Mouse (Mus musculus) MEL (cell line): ENCODE data around the gene Dzip1. TPM values are rescaled to one million over a fixed set of nuclear protein-coding genes. Genes with fewer than 3 reads are reported as not detected.
A peak's percentile ranks its signal among the peaks of the same experiment; 100 is the strongest.

Source experiments
- DNase-seq: peaks from one replicate; pipeline ENCODE4 v3.0.0; 2011; ENCODE audit warnings: low read depth, low spot score
- H3K27ac ChIP-seq: 2 replicates; pipeline ENCODE4 v1.5.1; 2012; ENCODE audit warnings: low read depth, mild to moderate bottlenecking, control low read depth, low read length, moderate library complexity; ENCODE audit not compliant: control insufficient read depth
- H3K27me3 ChIP-seq, 2 experiments: fragments of 150-350 bp in 1 of 2; sonication (generic) in 1 of 2; 2 replicates each; pipeline ENCODE4 v1.6.1; 2012; ENCODE audit warnings: low read length in 2 of 2, mild to moderate bottlenecking in 2 of 2, improper control_type of control experiment in 1 of 2, moderate library complexity in 1 of 2; ENCODE audit not compliant: insufficient read depth in 2 of 2, control insufficient read depth in 1 of 2
- H3K36me3 ChIP-seq, 2 experiments: 2 replicates each; pipeline ENCODE4 v1.6.1; 2012 to 2014; ENCODE audit warnings: low read length in 2 of 2, improper control_type of control experiment in 1 of 2, inconsistent platforms in 1 of 2, mild to moderate bottlenecking in 1 of 2; ENCODE audit not compliant: insufficient read depth in 2 of 2, control insufficient read depth in 1 of 2
- H3K4me1 ChIP-seq, 2 experiments: fragments of 150-350 bp in 1 of 2; sonication (generic) in 1 of 2; 2 replicates each; pipeline ENCODE4 v1.6.1; 2012; ENCODE audit warnings: low read length in 2 of 2, improper control_type of control experiment in 1 of 2, mild to moderate bottlenecking in 1 of 2; ENCODE audit not compliant: insufficient read depth in 2 of 2, control insufficient read depth in 1 of 2
- H3K4me3 ChIP-seq, 2 experiments: fragments of 150-350 bp in 1 of 2; sonication (generic) in 1 of 2; 2 replicates each; pipeline ENCODE4 v1.5.1; 2012; ENCODE audit warnings: low read depth in 2 of 2, low read length in 2 of 2, mild to moderate bottlenecking in 2 of 2, moderate library complexity in 2 of 2, control low read depth in 1 of 2, improper control_type of control experiment in 1 of 2; ENCODE audit not compliant: control insufficient read depth in 1 of 2, insufficient read depth in 1 of 2
- H3K79me2 ChIP-seq: 2 replicates; pipeline ENCODE4 v1.6.1; 2012; ENCODE audit warnings: mild to moderate bottlenecking, low read length, moderate library complexity; ENCODE audit not compliant: control insufficient read depth, poor library complexity, insufficient read depth
- H3K9ac ChIP-seq: 2 replicates; pipeline ENCODE4 v1.6.1; 2012; ENCODE audit warnings: low read depth, mild to moderate bottlenecking, control low read depth, low read length, moderate library complexity; ENCODE audit not compliant: control insufficient read depth, poor library complexity, severe bottlenecking
- H3K9me3 ChIP-seq: fragments of 150-350 bp; sonication (generic); replicated peaks from 2 replicates; pipeline ENCODE4 v1.6.1; 2012; ENCODE audit warnings: mild to moderate bottlenecking, low read length, improper control_type of control experiment, moderate library complexity; ENCODE audit not compliant: insufficient read depth
- CHD1 ChIP-seq: IDR thresholded peaks from 2 replicates; pipeline ENCODE4 v1.6.1; 2012; ENCODE audit warnings: low read depth, mild to moderate bottlenecking, inconsistent platforms, low read length, improper control_type of control experiment
- CTCF ChIP-seq, 3 experiments: IDR thresholded peaks in 2 of 3; conservative IDR thresholded peaks in 1 of 3; 2 replicates each; pipeline ENCODE4 v1.5.1; 2011 to 2012; ENCODE audit warnings: low read length in 3 of 3, low read depth in 2 of 3, mild to moderate bottlenecking in 2 of 3, improper control_type of control experiment in 1 of 3, inconsistent platforms in 1 of 3, mixed read lengths in 1 of 3, moderate library complexity in 1 of 3; ENCODE audit not compliant: control insufficient read depth in 1 of 3, insufficient read depth in 1 of 3, poor library complexity in 1 of 3, severe bottlenecking in 1 of 3
- E2F4 ChIP-seq: IDR thresholded peaks from 2 replicates; pipeline ENCODE4 v1.6.1; 2011; ENCODE audit warnings: low read depth, low read length, improper control_type of control experiment, borderline replicate concordance
- ELF1 ChIP-seq: IDR thresholded peaks from 2 replicates; pipeline ENCODE4 v1.6.1; 2014; ENCODE audit warnings: low read depth, mild to moderate bottlenecking, inconsistent platforms, low read length, improper control_type of control experiment, moderate library complexity
- HCFC1 ChIP-seq: IDR thresholded peaks from 2 replicates; pipeline ENCODE4 v1.6.1; 2012; ENCODE audit warnings: low read depth, mild to moderate bottlenecking, inconsistent platforms, low read length, improper control_type of control experiment, moderate library complexity
- MAX ChIP-seq: IDR thresholded peaks from 2 replicates; pipeline ENCODE4 v1.6.1; 2011; ENCODE audit warnings: low read length, improper control_type of control experiment
- MXI1 ChIP-seq: IDR thresholded peaks from 2 replicates; pipeline ENCODE4 v1.6.1; 2011; ENCODE audit warnings: mild to moderate bottlenecking, low read depth, low read length, improper control_type of control experiment
- MYB ChIP-seq: IDR thresholded peaks from 2 replicates; pipeline ENCODE4 v1.6.1; 2011; ENCODE audit warnings: mild to moderate bottlenecking, low read depth, low read length, improper control_type of control experiment
- MYC ChIP-seq: IDR thresholded peaks from 2 replicates; pipeline ENCODE4 v1.6.1; 2011; ENCODE audit warnings: low read depth, mild to moderate bottlenecking, low read length, improper control_type of control experiment, moderate library complexity
- NELFE ChIP-seq: IDR thresholded peaks from 2 replicates; pipeline ENCODE4 v1.6.1; 2011; ENCODE audit warnings: low read depth, low read length, improper control_type of control experiment
- NRF1 ChIP-seq: IDR thresholded peaks from 2 replicates; pipeline ENCODE4 v1.6.1; 2014; ENCODE audit warnings: low read depth, mild to moderate bottlenecking, inconsistent platforms, low read length, improper control_type of control experiment, moderate library complexity; ENCODE audit not compliant: poor library complexity, insufficient read depth, severe bottlenecking
- POLR2A ChIP-seq, 2 experiments: IDR thresholded peaks; 2 replicates each; pipeline ENCODE4 v1.6.1; 2011 to 2012; ENCODE audit warnings: low read length in 2 of 2, mild to moderate bottlenecking in 2 of 2, control low read depth in 1 of 2, improper control_type of control experiment in 1 of 2, low read depth in 1 of 2, moderate library complexity in 1 of 2; ENCODE audit not compliant: control insufficient read depth in 1 of 2, insufficient read depth in 1 of 2, poor library complexity in 1 of 2
- POLR2AphosphoS2 ChIP-seq: IDR thresholded peaks from 2 replicates; pipeline ENCODE4 v1.6.1; 2011; ENCODE audit warnings: low read length, improper control_type of control experiment
- RAD21 ChIP-seq: IDR thresholded peaks from 2 replicates; pipeline ENCODE4 v1.6.1; 2011; ENCODE audit warnings: mild to moderate bottlenecking, low read depth, low read length, improper control_type of control experiment
- SIN3A ChIP-seq: IDR thresholded peaks from 2 replicates; pipeline ENCODE4 v1.6.1; 2012; ENCODE audit warnings: low read length, improper control_type of control experiment, inconsistent platforms
- TCF12 ChIP-seq: IDR thresholded peaks from 2 replicates; pipeline ENCODE4 v1.6.1; 2014; ENCODE audit warnings: low read depth, mild to moderate bottlenecking, inconsistent platforms, low read length, improper control_type of control experiment, moderate library complexity
- UBTF ChIP-seq: IDR thresholded peaks from 2 replicates; pipeline ENCODE4 v1.6.1; 2012; ENCODE audit warnings: low read depth, mild to moderate bottlenecking, inconsistent platforms, low read length, improper control_type of control experiment, moderate library complexity, borderline replicate concordance; ENCODE audit not compliant: insufficient read depth
- USF1 ChIP-seq: IDR thresholded peaks from 2 replicates; pipeline ENCODE4 v1.6.1; 2014; ENCODE audit warnings: low read depth, mild to moderate bottlenecking, inconsistent platforms, low read length, improper control_type of control experiment, moderate library complexity
- ZMIZ1 ChIP-seq: IDR thresholded peaks from 2 replicates; pipeline ENCODE4 v1.6.1; 2012; ENCODE audit warnings: low read depth, mild to moderate bottlenecking, inconsistent platforms, low read length, improper control_type of control experiment, moderate library complexity
- polyA plus RNA-seq, 2 experiments: library from polyadenylated mRNA; stranded (reverse) in 1 of 2; unstranded in 1 of 2; fragments of >175 nt in 1 of 2; fragments of >200 nt in 1 of 2; gene quantifications; 2 replicates each; pipeline versions ENCODE4 v1.2.1 to v1.2.4; 2012; ENCODE audit warnings: low replicate concordance in 2 of 2, low read depth in 1 of 2; ENCODE audit not compliant: insufficient read length in 2 of 2, insufficient read depth in 1 of 2, missing spikeins in 1 of 2
- total RNA-seq: library from RNA; depleted of rRNA; stranded (reverse); fragments of 300-350 nt; gene quantifications from 2 replicates; pipeline ENCODE4 v1.2.3, GENCODE M21; 2012

Gene Dzip1
- total and polyA plus RNA-seq, 3 experiments = 0.35 to 1.8 TPM; not detected in 1

GRCm38 (mm10) chr14:118937533-118938492, 12.6 kb upstream of the Dzip1 start, which contains the start of gene Dnajc3:
Dnajc3 (plus strand) TSS chr14:118937976.
- Histone ChIP-seq H3K9ac (peak within 1 kb of the TSS; percentile 96), H3K36me3 (peaks cover 0 to 6% of the 10 kb centered on the region in 2 experiments; a peak in 2 of 4 replicates), H3K4me3 (peak within 1 kb of the TSS; percentile 95 to 98), H3K27ac (peak within 1 kb of the TSS; percentile 57), H3K27me3 (no peaks in the 10 kb centered on the region), H3K9me3 (no peaks in the 10 kb centered on the region), H3K79me2 (peaks cover 21% of the 10 kb centered on the region), H3K4me1 (no peaks in the 10 kb centered on the region)
- peak; percentile 93 for DNase-seq
- TF ChIP-seq E2F4 = no peak
- TF ChIP-seq RAD21 = no peak
- TF ChIP-seq MYC = no peak
- TF ChIP-seq USF1 = 0 out of 2 replicates have a peak, but pooled peaks have one; percentile 35
- peak; percentile 43; the same call in 1 of the 2 replicates for TF ChIP-seq MXI1
- TF ChIP-seq SIN3A = peak; percentile 61; the same call in 1 of the 2 replicates
- peak; percentile 34 to 76; a peak in 2 of 4 replicates for TF ChIP-seq POLR2A (IDR thresholded peaks at IDR 0.05; ENCODE audit: control insufficient read depth in 1 of 2, insufficient read depth in 1 of 2, low read depth in 1 of 2, low read length in 2 of 2, poor library complexity in 1 of 2)
- TF ChIP-seq ELF1 = 0 out of 2 replicates have a peak, but pooled peaks have one; percentile 25
- peak; percentile 47; the same call in 1 of the 2 replicates for TF ChIP-seq POLR2AphosphoS2
- TF ChIP-seq MAX = 0 out of 2 replicates have a peak, but pooled peaks have one; percentile 48
- TF ChIP-seq ZMIZ1 = peak; percentile 31; the same call in 1 of the 2 replicates
- TF ChIP-seq UBTF = peak; percentile 44; the same call in 1 of the 2 replicates
- TF ChIP-seq MYB = no peak
- no peak for TF ChIP-seq CTCF (IDR thresholded peaks at IDR 0.05 in 2 of 3, conservative IDR thresholded peaks at IDR 0.05 in 1 of 3; ENCODE audit: control insufficient read depth in 1 of 3, insufficient read depth in 1 of 3, low read depth in 2 of 3, low read length in 3 of 3, poor library complexity in 1 of 3, severe bottlenecking in 1 of 3)
- TF ChIP-seq CHD1 = no peak
- peak; percentile 56; the same call in 1 of the 2 replicates for TF ChIP-seq HCFC1
- TF ChIP-seq TCF12 = peak; percentile 46; the same call in 1 of the 2 replicates
- TF ChIP-seq NRF1 = peak; percentile 73
- peak; percentile 81 for TF ChIP-seq NELFE
